Mouse (Mus musculus) hindbrain, embryonic 13.5 days (tissue): Measurements from ENCODE around the gene Pam. TPM values are rescaled to one million over a fixed set of nuclear protein-coding genes. Genes with fewer than 3 reads are reported as not detected.

Experiments
- ATAC-seq: fragments of 200-750 bp; cut with Nextera tagmentation; 2 replicates; pipeline ENCODE4 v1.8.0; 2017; ENCODE audit warnings: moderate TSS enrichment; ENCODE audit not compliant: low FRiP score
- H3K27ac ChIP-seq: fragments of 300-500 bp; sonication (generic); 2 replicates; pipeline ENCODE4 v1.5.1; 2015; ENCODE audit warnings: inconsistent platforms, mild to moderate bottlenecking, moderate library complexity
- H3K27me3 ChIP-seq: fragments of 300-500 bp; sonication (generic); 2 replicates; pipeline ENCODE4 v1.6.1; 2015; ENCODE audit warnings: mild to moderate bottlenecking, inconsistent platforms
- H3K36me3 ChIP-seq: fragments of 300-500 bp; sonication (generic); 2 replicates; pipeline ENCODE4 v1.6.1; 2015; ENCODE audit warnings: mild to moderate bottlenecking, inconsistent platforms
- H3K4me1 ChIP-seq: fragments of 300-500 bp; sonication (generic); replicated peaks from 2 replicates; pipeline ENCODE4 v1.6.1; 2015; ENCODE audit warnings: inconsistent platforms
- H3K4me2 ChIP-seq: fragments of 300-500 bp; sonication (generic); 2 replicates; pipeline ENCODE4 v1.6.1; 2015; ENCODE audit warnings: inconsistent platforms, mild to moderate bottlenecking, moderate library complexity
- H3K4me3 ChIP-seq: fragments of 300-500 bp; sonication (generic); 2 replicates; pipeline ENCODE4 v1.5.1; 2015; ENCODE audit warnings: mild to moderate bottlenecking, inconsistent platforms
- H3K9ac ChIP-seq: fragments of 300-500 bp; sonication (generic); 2 replicates; pipeline ENCODE4 v1.6.1; 2015; ENCODE audit warnings: mild to moderate bottlenecking, inconsistent platforms
- H3K9me3 ChIP-seq: fragments of 300-500 bp; sonication (generic); 2 replicates; pipeline ENCODE4 v1.6.1; 2016; ENCODE audit warnings: inconsistent platforms
- WGBS: fragments of 180-500 bp; shearing (Covaris S2); methylation state at CpG from one replicate; pipeline ENCODE4 v1.1.7; 2015; 5-methylcytosine and 5-hydroxymethylcytosine counted together
- polyA plus RNA-seq: library from polyadenylated mRNA; unstranded; fragments of >200 nt; fragmentation: Nextera tagmentation; extraction: Ambion mirVana; gene quantifications from 2 replicates; pipeline ENCODE4 v1.2.1, GENCODE M21; 2015

The Pam gene
- polyA plus RNA-seq, 1 experiment from 2014 or later, result 35.3 TPM

DNA sequence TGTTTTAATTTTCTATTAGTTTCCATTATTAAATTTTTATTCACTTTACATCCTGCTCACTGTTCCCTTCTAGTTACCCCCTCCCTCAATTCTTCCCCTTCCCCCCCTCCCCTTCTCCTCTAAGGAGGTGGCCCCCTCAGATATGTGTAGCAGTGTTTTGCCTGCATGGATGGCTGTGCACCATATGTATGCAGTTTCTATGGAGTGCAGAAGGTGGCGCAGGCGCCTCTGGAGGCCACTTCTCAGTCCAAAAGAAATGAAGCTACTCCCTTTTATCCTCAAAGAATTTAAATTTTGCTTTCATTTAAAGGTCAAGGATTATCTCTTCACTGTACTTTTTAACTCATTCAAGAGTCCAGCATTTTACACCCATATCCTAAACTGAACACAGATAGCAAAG, 42.0 kb downstream of the Pam start:
- ATAC-seq, result no peak
- Histone ChIP-seq H3K4me1 (peaks cover 21% of the 10 kb centered on the region), H3K4me3 (no peak overlapping the region), H3K9me3 (no peaks in the 10 kb centered on the region), H3K27me3 (no peaks in the 10 kb centered on the region), H3K4me2 (no peak overlapping the region), H3K9ac (no peak overlapping the region), H3K36me3 (no peaks in the 10 kb centered on the region), H3K27ac (0 out of 2 replicates have a peak overlapping the region, but pooled peaks have one; percentile 9)
- WGBS, result 63% methylated on average over 2 of the region's 2 CpGs

DNA sequence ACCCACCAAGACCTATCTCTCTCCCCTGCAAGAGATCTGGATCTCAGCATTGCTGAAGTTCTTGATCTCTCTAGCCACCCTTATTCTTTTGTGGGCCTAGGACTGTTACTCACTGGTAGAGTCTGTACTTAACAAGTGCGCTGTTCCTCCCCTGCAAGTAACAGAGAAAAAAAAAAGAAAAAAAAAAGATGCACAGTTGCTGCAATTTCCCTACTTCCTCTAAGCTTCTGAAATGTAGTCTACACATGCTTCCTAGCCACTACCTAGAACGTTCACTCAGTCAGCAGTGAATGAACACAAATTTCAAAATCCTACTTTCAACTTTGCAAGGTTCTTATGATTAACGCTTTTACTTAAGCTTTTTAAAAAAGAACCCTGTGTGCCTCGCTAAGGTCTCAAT, 42.7 kb downstream of the Pam start:
- no peak for ATAC-seq
- Histone ChIP-seq H3K27me3 (no peaks in the 10 kb centered on the region), H3K27ac (no peak overlapping the region), H3K36me3 (no peaks in the 10 kb centered on the region), H3K9ac (no peak overlapping the region), H3K9me3 (no peaks in the 10 kb centered on the region), H3K4me3 (no peak overlapping the region), H3K4me1 (peaks cover 28% of the 10 kb centered on the region), H3K4me2 (no peak overlapping the region)
- 93% methylated on average over 4 of the region's 4 CpGs for WGBS

DNA sequence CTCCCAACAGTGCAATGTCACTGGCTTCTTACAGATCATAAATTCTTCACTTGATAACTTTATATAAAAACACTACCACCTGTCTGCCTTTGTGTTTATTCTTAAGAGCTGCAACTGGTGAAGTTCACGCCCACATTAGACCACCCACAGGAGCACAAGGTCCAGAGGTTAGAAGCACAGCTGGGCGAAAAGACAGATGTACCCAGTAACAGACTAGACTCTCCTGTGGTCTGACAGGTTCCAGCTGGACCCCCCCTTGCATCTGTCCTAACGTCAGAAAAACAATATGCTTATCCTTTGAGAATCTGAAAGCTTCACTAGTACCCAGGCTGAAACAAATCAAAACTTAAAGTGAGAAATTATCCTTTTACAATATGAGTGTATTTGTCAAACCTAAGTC, 44.4 kb downstream of the Pam start:
- Histone ChIP-seq H3K36me3 (no peaks in the 10 kb centered on the region), H3K4me2 (no peak overlapping the region), H3K9me3 (no peaks in the 10 kb centered on the region), H3K27ac (no peak overlapping the region), H3K4me1 (peaks cover 27% of the 10 kb centered on the region), H3K27me3 (no peaks in the 10 kb centered on the region), H3K4me3 (no peak overlapping the region), H3K9ac (no peak overlapping the region)
- WGBS, result 38% methylated on average over 3 of the region's 3 CpGs
- no peak for ATAC-seq

DNA sequence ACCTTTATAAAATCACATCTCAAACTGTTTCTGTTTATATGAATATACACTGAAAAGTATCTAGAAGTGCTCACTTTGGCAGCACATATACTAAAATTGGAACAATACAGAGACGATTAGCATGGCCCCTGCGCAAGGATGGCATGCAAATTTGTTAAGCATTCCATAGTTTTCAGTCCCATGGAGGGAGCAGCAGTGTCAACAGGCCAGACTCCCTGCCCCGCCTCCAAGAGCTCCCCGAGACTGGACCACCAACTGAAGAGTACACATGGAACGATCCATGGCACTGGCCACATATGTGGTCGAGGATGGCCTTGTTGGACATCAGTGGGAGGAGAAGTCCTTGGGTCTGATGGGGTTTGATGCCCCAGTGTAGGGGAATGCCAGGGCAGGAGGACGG, 45.7 kb downstream of the Pam start:
- H3K27me3 ChIP-seq, result no peaks in the 10 kb centered on the region
- H3K36me3 ChIP-seq, result no peaks in the 10 kb centered on the region
- no peak for ATAC-seq
- no peak overlapping the region for H3K4me3 ChIP-seq
- peaks cover 26% of the 10 kb centered on the region for H3K4me1 ChIP-seq
- H3K9me3 ChIP-seq, result no peaks in the 10 kb centered on the region
- WGBS, result 76% methylated on average over 7 of the region's 7 CpGs
- no peak overlapping the region for H3K4me2 ChIP-seq
- no peak overlapping the region for H3K27ac ChIP-seq
- H3K9ac ChIP-seq, result no peak overlapping the region

DNA sequence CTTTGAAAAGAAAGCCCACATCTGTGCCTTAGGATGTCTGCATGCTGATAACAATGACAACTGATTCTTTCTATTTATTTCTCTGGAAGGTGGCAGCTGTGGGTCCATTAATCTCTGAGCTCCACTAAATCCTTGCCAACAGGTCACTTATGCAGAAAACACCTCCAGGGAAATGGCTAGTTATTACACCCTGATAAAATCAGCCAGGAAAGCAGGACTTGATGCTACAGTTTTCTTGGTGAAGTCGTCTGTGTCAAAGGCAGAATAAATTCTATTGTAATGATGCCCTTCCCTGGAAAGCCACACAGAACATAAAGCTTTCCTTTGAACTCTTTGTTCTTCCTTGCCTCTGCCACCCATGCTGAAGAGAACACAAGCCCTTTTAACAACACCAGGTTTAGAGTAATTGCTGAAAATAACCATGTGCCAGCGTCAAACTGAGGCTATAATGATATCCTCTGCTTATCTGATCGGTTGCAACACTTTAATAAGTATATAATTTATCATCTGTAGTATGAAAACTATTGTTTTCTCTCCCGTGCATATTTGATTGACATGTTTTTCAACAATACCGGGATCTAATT, 47.1 kb downstream of the Pam start:
- Histone ChIP-seq H3K27me3 (no peaks in the 10 kb centered on the region), H3K4me3 (no peak overlapping the region), H3K36me3 (no peaks in the 10 kb centered on the region), H3K9ac (peak overlapping the region; percentile 39; the same call in 1 of the 2 replicates), H3K9me3 (no peaks in the 10 kb centered on the region), H3K4me1 (peaks cover 17% of the 10 kb centered on the region), H3K4me2 (peak overlapping the region; percentile 42), H3K27ac (peak overlapping the region; percentile 82)
- WGBS, result 18% methylated on average over 5 of the region's 5 CpGs
- ATAC-seq, result peak; percentile 63

DNA sequence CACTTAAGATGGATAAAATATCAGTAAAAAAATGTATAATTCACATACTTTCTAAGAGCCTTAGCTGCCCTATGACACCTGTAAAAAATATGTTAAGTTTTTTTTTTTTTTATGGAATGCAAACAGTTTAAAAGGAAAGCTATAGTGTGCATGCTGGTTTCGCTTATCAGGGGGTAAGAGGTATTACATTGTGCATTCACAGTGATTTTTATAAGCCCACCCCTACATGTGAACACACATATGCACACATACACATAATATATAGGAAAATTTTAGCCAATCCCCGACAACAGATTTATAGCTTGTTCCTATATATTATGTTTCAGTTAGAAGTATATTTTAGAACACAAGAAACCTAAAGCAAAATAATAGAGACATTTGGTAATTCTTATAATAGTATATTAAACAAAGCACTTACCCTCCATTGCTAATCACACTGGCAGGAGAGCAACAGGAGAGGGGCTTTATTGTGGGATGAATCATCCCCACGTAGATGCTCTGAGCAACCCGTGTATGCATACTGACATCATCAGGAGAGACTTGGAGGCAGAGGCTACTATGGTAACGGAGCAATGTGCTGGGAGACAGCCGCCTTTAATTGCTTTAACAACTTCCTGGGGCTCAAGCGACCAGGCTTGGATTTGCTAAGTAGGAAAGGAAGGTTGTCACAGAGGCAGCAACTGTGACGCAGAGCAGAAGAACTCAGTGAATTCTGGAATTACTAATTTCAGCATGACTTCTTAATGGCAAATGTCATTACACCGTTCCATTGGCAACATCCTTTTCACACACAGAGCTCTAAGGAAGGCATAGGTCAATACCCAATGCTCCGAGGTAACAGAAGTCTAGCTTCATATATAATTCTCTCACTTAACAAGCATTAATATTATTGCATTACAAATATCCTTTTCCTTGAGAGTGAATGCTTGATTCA, 47.9 kb downstream of the Pam start:
- peak; percentile 93 for ATAC-seq
- H3K4me2 ChIP-seq, result peak overlapping the region; percentile 42
- no peaks in the 10 kb centered on the region for H3K36me3 ChIP-seq
- H3K4me3 ChIP-seq, result peak overlapping the region; percentile 12; the same call in 1 of the 2 replicates
- H3K27ac ChIP-seq, result peak overlapping the region; percentile 82
- peak overlapping the region; percentile 39; the same call in 1 of the 2 replicates for H3K9ac ChIP-seq
- peaks cover 17% of the 10 kb centered on the region for H3K4me1 ChIP-seq
- H3K9me3 ChIP-seq, result no peaks in the 10 kb centered on the region
- no peaks in the 10 kb centered on the region for H3K27me3 ChIP-seq
- WGBS, result 21% methylated on average over 10 of the region's 10 CpGs

DNA sequence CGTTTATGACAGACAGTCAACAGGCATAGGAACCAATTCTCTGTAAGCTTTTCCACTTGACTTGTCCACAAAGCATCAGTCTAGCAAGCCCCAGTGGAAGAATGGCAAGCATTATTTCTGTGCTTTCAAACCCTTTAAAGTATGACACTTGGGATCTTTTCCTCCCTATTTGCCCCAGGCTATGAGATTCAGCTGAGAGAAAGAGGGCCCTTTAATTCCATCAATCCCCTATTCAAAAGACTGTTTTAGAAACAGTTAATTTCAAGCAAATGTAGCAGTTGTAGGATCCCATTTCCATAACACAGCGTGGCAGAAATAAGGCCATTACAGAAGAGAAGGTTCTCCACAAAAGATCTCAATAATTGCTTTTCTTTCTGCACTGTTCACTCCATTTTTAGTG, 53.0 kb downstream of the Pam start:
- Histone ChIP-seq H3K9me3 (no peaks in the 10 kb centered on the region), H3K4me1 (0 out of 2 replicates have a peak, but pooled peaks cover 3% of the 10 kb centered on the region), H3K27ac (peak overlapping the region; percentile 35; the same call in 1 of the 2 replicates), H3K27me3 (no peaks in the 10 kb centered on the region), H3K36me3 (no peaks in the 10 kb centered on the region), H3K4me3 (no peak overlapping the region), H3K9ac (no peak overlapping the region), H3K4me2 (no peak overlapping the region)
- no peak for ATAC-seq
- WGBS, result 26% methylated on average over 2 of the region's 2 CpGs

DNA sequence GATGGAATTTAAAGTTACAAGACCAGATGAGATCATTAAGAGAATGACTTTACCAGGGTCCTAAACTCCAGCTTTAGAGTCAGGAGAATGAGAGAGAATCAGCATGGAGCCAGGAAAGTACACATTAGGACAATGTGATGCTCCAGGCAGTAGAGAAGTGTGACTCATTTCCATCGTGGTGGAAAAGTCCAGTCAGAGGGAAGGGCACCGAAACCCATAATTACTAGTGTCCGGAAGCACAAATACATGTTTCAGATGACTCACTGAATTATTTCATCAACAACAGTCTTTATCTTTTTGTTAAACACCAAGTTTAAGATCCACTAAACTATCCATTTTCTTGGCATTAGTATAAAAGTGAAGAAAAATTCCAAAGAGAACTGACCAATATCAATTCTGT, 57.2 kb downstream of the Pam start:
- H3K9me3 ChIP-seq, result no peaks in the 10 kb centered on the region
- H3K27ac ChIP-seq, result no peak overlapping the region
- H3K27me3 ChIP-seq, result no peaks in the 10 kb centered on the region
- no peak overlapping the region for H3K4me3 ChIP-seq
- H3K36me3 ChIP-seq, result no peaks in the 10 kb centered on the region
- no peak for ATAC-seq
- H3K4me1 ChIP-seq, result 0 out of 2 replicates have a peak, but pooled peaks cover 3% of the 10 kb centered on the region
- H3K9ac ChIP-seq, result no peak overlapping the region
- 86% methylated on average over 3 of the region's 3 CpGs for WGBS
- H3K4me2 ChIP-seq, result no peak overlapping the region

DNA sequence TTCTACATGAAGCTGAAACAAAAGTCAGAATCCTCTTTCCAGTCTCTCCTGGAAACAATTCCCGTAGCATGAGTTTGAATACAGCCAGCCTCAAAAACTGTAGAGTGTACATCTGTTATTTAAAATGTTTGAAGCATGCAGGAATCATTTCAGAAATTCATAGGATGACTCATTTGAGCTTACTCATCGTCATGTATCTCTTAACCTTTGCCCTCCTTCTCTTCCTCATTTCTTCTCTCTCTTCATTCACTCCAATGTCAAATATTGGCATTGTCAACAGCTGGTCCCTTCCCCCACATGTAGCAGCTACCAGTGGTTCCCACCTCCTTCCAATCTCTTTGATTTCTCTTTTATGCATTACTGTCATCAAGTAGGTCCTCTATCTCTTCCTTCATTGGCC, 59.7 kb downstream of the Pam start:
- H3K9ac ChIP-seq, result no peak overlapping the region
- H3K27me3 ChIP-seq, result no peaks in the 10 kb centered on the region
- ATAC-seq, result no peak
- H3K27ac ChIP-seq, result no peak overlapping the region
- no peaks in the 10 kb centered on the region for H3K9me3 ChIP-seq
- H3K4me2 ChIP-seq, result no peak overlapping the region
- H3K4me1 ChIP-seq, result no peaks in the 10 kb centered on the region
- no peak overlapping the region for H3K4me3 ChIP-seq
- no peaks in the 10 kb centered on the region for H3K36me3 ChIP-seq
- WGBS, result 82% methylated on average over 2 of the region's 2 CpGs

DNA sequence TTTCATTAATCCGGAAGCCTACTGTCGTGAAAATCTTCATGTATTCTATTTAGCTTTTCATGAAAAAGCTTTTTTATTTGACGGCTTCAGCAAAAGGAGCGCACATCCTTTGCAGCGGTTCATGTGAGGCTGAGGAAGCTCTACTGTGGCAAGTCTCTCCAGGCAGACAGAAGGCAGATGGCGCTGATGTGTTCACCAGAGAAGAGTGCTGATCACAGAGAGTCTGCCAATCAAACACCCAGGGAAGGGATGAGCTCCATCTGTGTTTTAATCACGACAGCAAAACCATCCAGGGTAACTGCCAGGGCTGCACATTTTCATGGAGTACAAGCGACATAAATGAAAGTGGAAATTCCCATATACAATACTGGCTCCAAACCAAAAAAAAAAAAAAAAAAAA, 63.6 kb downstream of the Pam start:
- WGBS, result 71% methylated on average over 8 of the region's 8 CpGs
- Histone ChIP-seq H3K4me1 (no peaks in the 10 kb centered on the region), H3K4me2 (no peak overlapping the region), H3K4me3 (no peak overlapping the region), H3K27me3 (no peaks in the 10 kb centered on the region), H3K9ac (no peak overlapping the region), H3K27ac (no peak overlapping the region), H3K36me3 (no peaks in the 10 kb centered on the region), H3K9me3 (no peaks in the 10 kb centered on the region)
- ATAC-seq, result peak; percentile 68

DNA sequence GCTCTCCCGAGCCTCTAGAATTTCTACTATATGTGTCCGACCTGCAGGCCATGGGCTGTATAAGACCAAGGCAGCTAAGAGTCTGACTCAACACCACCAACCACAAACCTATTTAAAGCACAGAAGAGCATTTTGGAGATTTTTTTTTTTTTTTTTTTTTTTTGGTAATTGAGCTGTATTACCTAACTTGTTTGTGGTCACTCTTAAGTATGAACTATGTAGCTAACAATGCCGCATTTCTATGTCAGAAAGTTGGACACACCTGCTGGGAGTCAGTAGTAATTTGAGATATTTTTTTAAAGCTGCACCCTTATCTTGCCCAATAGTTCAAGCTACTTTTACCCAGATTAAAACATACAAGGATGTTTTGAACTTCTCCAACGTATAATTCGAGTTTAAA, 66.4 kb downstream of the Pam start:
- ATAC-seq, result no peak
- 92% methylated on average over 5 of the region's 5 CpGs for WGBS
- H3K36me3 ChIP-seq, result no peaks in the 10 kb centered on the region
- H3K4me1 ChIP-seq, result no peaks in the 10 kb centered on the region
- no peak overlapping the region for H3K4me3 ChIP-seq
- no peak overlapping the region for H3K9ac ChIP-seq
- H3K27me3 ChIP-seq, result no peaks in the 10 kb centered on the region
- no peak overlapping the region for H3K27ac ChIP-seq
- no peaks in the 10 kb centered on the region for H3K9me3 ChIP-seq
- H3K4me2 ChIP-seq, result no peak overlapping the region

DNA sequence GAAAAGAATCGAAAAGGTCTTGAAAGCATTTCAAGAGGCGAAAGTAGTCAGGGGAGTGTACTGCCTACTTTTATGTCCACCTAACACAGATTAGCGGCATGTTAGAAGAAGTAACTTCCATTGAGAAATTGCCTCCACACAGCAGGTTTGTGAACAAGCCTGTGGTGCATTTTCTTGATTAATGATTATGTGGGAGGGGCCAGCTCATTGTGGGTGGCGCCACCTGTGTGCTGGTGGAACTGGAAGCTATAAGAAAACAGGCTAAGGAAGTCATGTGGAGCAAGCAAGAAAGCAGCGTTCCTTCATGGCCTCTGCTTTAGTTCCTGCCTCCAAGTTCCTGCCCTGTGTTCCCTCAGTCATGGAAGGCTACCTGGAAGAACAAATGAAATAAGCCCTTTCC, 67.0 kb downstream of the Pam start:
- no peaks in the 10 kb centered on the region for H3K27me3 ChIP-seq
- 90% methylated on average over 5 of the region's 5 CpGs for WGBS
- no peak for ATAC-seq

More for the DNA sequence above, 67.0 kb downstream of the Pam start:
- H3K9ac ChIP-seq, result no peak overlapping the region
- H3K36me3 ChIP-seq, result no peaks in the 10 kb centered on the region
- no peaks in the 10 kb centered on the region for H3K9me3 ChIP-seq
- H3K4me1 ChIP-seq, result no peaks in the 10 kb centered on the region
- no peak overlapping the region for H3K27ac ChIP-seq
- no peak overlapping the region for H3K4me2 ChIP-seq
- H3K4me3 ChIP-seq, result no peak overlapping the region
